Mouse (Mus musculus) MEL (cell line): Measurements from ENCODE around the gene Atxn10.

Experiments
- CTCF ChIP-seq, 3 experiments: IDR thresholded peaks in 2 of 3; conservative IDR thresholded peaks in 1 of 3; 2 replicates each; pipeline ENCODE4 v1.5.1; 2011 to 2012; ENCODE audit warnings: low read length in 3 of 3, low read depth in 2 of 3, mild to moderate bottlenecking in 2 of 3, improper control_type of control experiment in 1 of 3, inconsistent platforms in 1 of 3, mixed read lengths in 1 of 3, moderate library complexity in 1 of 3; ENCODE audit not compliant: control insufficient read depth in 1 of 3, insufficient read depth in 1 of 3, poor library complexity in 1 of 3, severe bottlenecking in 1 of 3
- ELF1 ChIP-seq: IDR thresholded peaks from 2 replicates; pipeline ENCODE4 v1.6.1; 2014; ENCODE audit warnings: low read depth, mild to moderate bottlenecking, inconsistent platforms, low read length, improper control_type of control experiment, moderate library complexity
- MEF2A ChIP-seq: IDR thresholded peaks from 2 replicates; pipeline ENCODE4 v1.6.1; 2014; ENCODE audit warnings: low read depth, mild to moderate bottlenecking, inconsistent platforms, low read length, improper control_type of control experiment; ENCODE audit not compliant: poor library complexity, insufficient replicate concordance, severe bottlenecking; ENCODE audit errors: extremely low read depth
- POLR2A ChIP-seq, 2 experiments: IDR thresholded peaks; 2 replicates each; pipeline ENCODE4 v1.6.1; 2011 to 2012; ENCODE audit warnings: low read length in 2 of 2, mild to moderate bottlenecking in 2 of 2, control low read depth in 1 of 2, improper control_type of control experiment in 1 of 2, low read depth in 1 of 2, moderate library complexity in 1 of 2; ENCODE audit not compliant: control insufficient read depth in 1 of 2, insufficient read depth in 1 of 2, poor library complexity in 1 of 2

- TF ChIP-seq CTCF (IDR thresholded peaks at IDR 0.05 in 2 of 3, conservative IDR thresholded peaks at IDR 0.05 in 1 of 3; ENCODE audit: control insufficient read depth in 1 of 3, insufficient read depth in 1 of 3, low read depth in 2 of 3, low read length in 3 of 3, poor library complexity in 1 of 3, severe bottlenecking in 1 of 3) = no peak
- no peak for TF ChIP-seq ELF1
- TF ChIP-seq MEF2A = no peak
- TF ChIP-seq POLR2A (IDR thresholded peaks at IDR 0.05; ENCODE audit: control insufficient read depth in 1 of 2, insufficient read depth in 1 of 2, low read depth in 1 of 2, low read length in 2 of 2, poor library complexity in 1 of 2) = no peak
Observed at GRCm38 (mm10) chr15:85408790-85409189, 72.7 kb downstream of the Atxn10 start.
